Mouse (Mus musculus) kidney, postnatal 0 days (tissue): ENCODE results near the gene Xirp1. TPM values are rescaled to one million over a fixed set of nuclear protein-coding genes. Genes with fewer than 3 reads are reported as not detected.

Source experiments
- ATAC-seq: fragments of 200-750 bp; cut with Nextera tagmentation; replicated peaks from 2 replicates; pipeline ENCODE4 v1.8.0; 2017; ENCODE audit warnings: low read depth, moderate number of reproducible peaks, moderate TSS enrichment, moderate library complexity; ENCODE audit not compliant: low FRiP score
- DNase-seq: peaks from one replicate; pipeline ENCODE4 v3.0.0-alpha.2; 2016; ENCODE audit warnings: low spot score
- H3K27ac ChIP-seq: fragments of 300-500 bp; sonication (generic); 2 replicates; pipeline ENCODE4 v1.5.1; 2014; ENCODE audit warnings: mild to moderate bottlenecking
- H3K27me3 ChIP-seq: fragments of 300-500 bp; sonication (generic); 2 replicates; pipeline ENCODE4 v1.6.1; 2014; ENCODE audit warnings: low read length, mixed read lengths; ENCODE audit not compliant: insufficient read depth
- H3K36me3 ChIP-seq: fragments of 300-500 bp; sonication (generic); 2 replicates; pipeline ENCODE4 v1.6.1; 2014; ENCODE audit warnings: low read length, mixed read lengths; ENCODE audit not compliant: insufficient read depth
- H3K4me1 ChIP-seq: fragments of 300-500 bp; sonication (generic); replicated peaks from 2 replicates; pipeline ENCODE4 v1.6.1; 2014; ENCODE audit warnings: antibody characterized with exemption, low read length, mixed read lengths; ENCODE audit not compliant: insufficient read depth
- H3K4me2 ChIP-seq: fragments of 300-500 bp; sonication (generic); 2 replicates; pipeline ENCODE4 v1.6.1; 2014; ENCODE audit warnings: mild to moderate bottlenecking, low read length, moderate library complexity, mixed read lengths
- H3K4me3 ChIP-seq: fragments of 300-500 bp; sonication (generic); replicated peaks from 2 replicates; pipeline ENCODE4 v1.5.1; 2014; ENCODE audit warnings: low read depth, low read length
- H3K9ac ChIP-seq: fragments of 300-500 bp; sonication (generic); 2 replicates; pipeline ENCODE4 v1.6.1; 2014; ENCODE audit warnings: low read depth, low read length
- H3K9me3 ChIP-seq: fragments of 300-500 bp; sonication (generic); replicated peaks from 2 replicates; pipeline ENCODE4 v1.6.1; 2016; ENCODE audit warnings: low read length, inconsistent platforms, mixed read lengths
- CTCF ChIP-seq: IDR thresholded peaks from 2 replicates; pipeline ENCODE4 v1.5.1; 2016; ENCODE audit warnings: antibody characterized with exemption, low read depth, mild to moderate bottlenecking, moderate library complexity
- WGBS: fragments of 180-500 bp; shearing (Covaris S2); extraction: QIAGEN DNeasy Blood & Tissue Kit; methylation state at CpG from one replicate; pipeline ENCODE4 v1.1.7; 2014; 5-methylcytosine and 5-hydroxymethylcytosine counted together
- polyA plus RNA-seq: library from polyadenylated mRNA; unstranded; fragments of >200 nt; fragmentation: Nextera tagmentation; extraction: Ambion mirVana; gene quantifications from 2 replicates; pipeline ENCODE4 v1.2.1, GENCODE M21; 2015

Gene Xirp1
- polyA plus RNA-seq, 1 experiment from 2014 or later = 0.16 TPM

DNA sequence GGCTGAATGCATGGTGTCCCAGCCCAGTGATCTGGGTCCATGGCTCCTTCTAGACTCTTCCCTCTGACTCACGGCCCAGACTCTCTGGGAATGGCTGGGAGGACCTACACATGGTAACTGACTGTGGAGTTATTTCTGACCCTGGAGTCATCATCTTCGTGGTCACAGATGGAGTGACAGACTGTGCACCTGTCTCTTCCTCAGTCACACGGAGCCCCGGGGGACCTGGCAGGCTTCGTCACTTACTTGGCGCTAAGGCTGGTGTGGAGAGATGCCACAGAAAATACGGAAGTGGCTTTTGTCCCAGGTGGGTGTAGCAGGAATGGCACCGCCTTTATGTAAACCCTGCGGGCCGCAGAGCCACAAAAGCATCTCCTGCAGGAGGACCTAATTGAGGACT is 773 bp upstream of the Xirp1 start:
- WGBS = 76% methylated on average over 10 of the region's 10 CpGs
- TF ChIP-seq CTCF = no peak
- Histone ChIP-seq H3K9ac (no peak overlapping the region), H3K4me3 (no peak overlapping the region), H3K9me3 (no peaks in the 10 kb centered on the region), H3K4me2 (no peak overlapping the region), H3K27ac (no peak overlapping the region), H3K36me3 (no peaks in the 10 kb centered on the region), H3K4me1 (no peaks in the 10 kb centered on the region), H3K27me3 (no peaks in the 10 kb centered on the region)
- ATAC-seq = no peak
- no peak for DNase-seq

DNA sequence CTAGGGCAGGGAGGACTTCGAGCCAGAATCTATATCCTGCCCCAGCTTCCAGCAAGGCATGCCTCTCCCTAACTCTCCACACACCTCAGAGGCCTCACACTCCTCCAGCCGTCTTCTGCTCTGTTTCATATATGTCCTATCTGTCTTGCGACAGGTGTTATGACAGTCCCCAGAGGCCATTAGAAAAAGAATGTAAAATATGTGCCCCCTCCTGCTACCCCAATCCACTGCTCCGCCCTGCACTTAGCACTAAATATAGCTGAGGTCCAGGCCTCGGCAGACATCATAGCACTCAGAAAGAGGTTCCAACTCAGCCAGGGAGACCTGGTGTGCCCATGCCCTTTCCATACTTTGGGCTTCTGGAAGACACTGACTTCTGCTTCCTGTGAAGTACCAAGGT is 2.2 kb downstream of the Xirp1 start:
- ATAC-seq (no peak), DNase-seq (no peak)
- no peak for TF ChIP-seq CTCF
- Histone ChIP-seq H3K36me3 (no peaks in the 10 kb centered on the region), H3K4me3 (no peak overlapping the region), H3K4me2 (no peak overlapping the region), H3K9ac (no peak overlapping the region), H3K9me3 (no peaks in the 10 kb centered on the region), H3K27me3 (no peaks in the 10 kb centered on the region), H3K4me1 (no peaks in the 10 kb centered on the region), H3K27ac (no peak overlapping the region)
- 50% methylated on average over 5 of the region's 5 CpGs for WGBS

DNA sequence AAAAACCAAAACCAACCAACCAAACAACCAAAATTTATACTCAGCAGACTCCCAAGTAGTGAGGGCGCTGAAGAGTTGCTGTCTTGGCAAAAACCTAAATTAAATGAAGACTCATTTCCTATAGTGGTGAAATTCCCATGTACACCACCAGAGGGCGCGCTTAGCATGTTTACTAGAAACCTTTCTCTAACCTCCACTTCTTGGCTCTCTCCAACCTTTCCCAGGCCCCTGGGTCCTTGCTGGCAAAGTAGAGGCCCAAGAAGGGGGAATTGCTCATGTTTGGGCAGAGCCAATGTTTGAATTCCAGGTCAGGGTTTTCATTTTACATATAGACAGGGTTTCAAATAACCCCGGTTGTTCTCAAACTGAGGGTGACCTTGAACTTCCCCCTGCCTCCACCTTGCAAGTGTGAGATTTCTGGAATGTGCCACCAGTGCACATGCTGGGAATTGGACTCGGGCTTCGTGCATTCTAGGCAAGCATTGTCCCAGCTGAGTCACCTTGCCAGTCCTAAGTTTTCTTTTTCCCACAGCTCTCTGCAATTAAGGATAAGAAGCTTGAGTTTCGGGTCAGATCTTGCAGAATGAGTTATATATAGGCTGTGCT is 3.0 kb downstream of the Xirp1 start:
- WGBS = 36% methylated on average over 7 of the region's 7 CpGs
- no peaks in the 10 kb centered on the region for H3K27me3 ChIP-seq
- H3K4me1 ChIP-seq = no peaks in the 10 kb centered on the region
- ATAC-seq = no peak
- H3K4me2 ChIP-seq = no peak overlapping the region
- no peak overlapping the region for H3K27ac ChIP-seq
- H3K9me3 ChIP-seq = no peaks in the 10 kb centered on the region
- no peak overlapping the region for H3K9ac ChIP-seq
- peak; percentile 89 for DNase-seq
- no peak overlapping the region for H3K4me3 ChIP-seq
- TF ChIP-seq CTCF = peak; percentile 82
- H3K36me3 ChIP-seq = no peaks in the 10 kb centered on the region

GRCm38 (mm10) chr9:120016956-120017355 is 6.4 kb downstream of the Xirp1 start:
- Histone ChIP-seq H3K4me3 (no peak overlapping the region), H3K9ac (no peak overlapping the region), H3K4me1 (no peaks in the 10 kb centered on the region), H3K36me3 (no peaks in the 10 kb centered on the region), H3K27me3 (no peaks in the 10 kb centered on the region), H3K9me3 (no peaks in the 10 kb centered on the region), H3K27ac (no peak overlapping the region), H3K4me2 (no peak overlapping the region)
- TF ChIP-seq CTCF = no peak
- ATAC-seq (no peak), DNase-seq (no peak)
- WGBS = 52% methylated on average over 10 of the region's 10 CpGs

DNA sequence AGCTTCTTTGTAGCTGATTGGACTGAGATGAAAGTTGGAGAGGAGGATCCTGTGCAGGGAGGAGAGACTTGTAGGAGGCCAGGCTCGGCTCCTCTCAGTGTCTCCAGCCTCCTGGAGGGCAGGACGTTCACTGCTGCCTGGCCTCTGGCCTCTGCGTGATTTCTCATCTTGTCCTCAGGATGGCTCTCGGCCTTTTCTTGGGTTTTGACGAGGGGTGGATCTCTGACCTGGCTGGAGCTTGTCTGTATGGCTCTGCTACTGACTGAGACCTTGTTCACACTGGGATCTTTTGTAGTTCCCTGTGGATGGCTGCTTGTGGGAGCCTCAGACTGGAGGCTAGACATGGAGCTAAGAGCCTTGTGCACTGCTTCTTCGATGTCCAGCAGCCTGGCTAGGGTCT is 8.6 kb downstream of the Xirp1 start:
- Histone ChIP-seq H3K4me1 (0 out of 2 replicates have a peak, but pooled peaks cover 4% of the 10 kb centered on the region), H3K9me3 (no peaks in the 10 kb centered on the region), H3K36me3 (no peaks in the 10 kb centered on the region), H3K27ac (no peak overlapping the region), H3K4me3 (no peak overlapping the region), H3K27me3 (no peaks in the 10 kb centered on the region), H3K4me2 (no peak overlapping the region), H3K9ac (no peak overlapping the region)
- no peak for ATAC-seq
- WGBS = 48% methylated on average over 6 of the region's 6 CpGs
- no peak for DNase-seq
- TF ChIP-seq CTCF = no peak

DNA sequence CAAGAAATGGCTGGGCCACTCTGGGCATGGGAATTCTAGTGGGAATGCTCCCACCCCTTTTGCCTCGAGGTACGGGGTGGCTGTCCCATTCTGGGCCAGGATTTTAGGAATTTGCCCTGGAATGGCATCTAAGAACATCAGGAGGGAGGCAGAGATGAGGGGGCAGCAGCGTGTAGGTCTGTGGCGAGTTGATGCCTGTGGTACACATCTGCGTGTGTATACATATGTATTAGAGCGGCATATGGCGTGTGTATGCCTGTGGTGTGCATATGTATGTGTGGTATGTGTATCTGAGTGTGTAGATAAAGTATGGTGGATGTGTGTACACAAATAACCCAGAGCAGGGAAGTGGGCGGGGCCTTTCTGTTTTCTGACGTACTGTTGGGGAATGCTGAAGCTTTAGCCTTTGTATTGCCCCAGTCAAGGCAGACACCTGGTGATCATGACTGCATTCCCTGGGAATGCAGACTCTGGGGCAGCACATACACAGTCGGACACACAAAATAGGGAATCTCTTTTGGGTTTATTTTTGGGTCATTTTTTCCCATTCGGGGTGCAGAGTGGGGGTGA is 10.1 kb downstream of the Xirp1 start:
- no peak for TF ChIP-seq CTCF
- H3K4me2 ChIP-seq = no peak overlapping the region
- DNase-seq = no peak
- H3K27ac ChIP-seq = no peak overlapping the region
- 0 out of 2 replicates have a peak, but pooled peaks cover 4% of the 10 kb centered on the region for H3K4me1 ChIP-seq
- H3K36me3 ChIP-seq = no peaks in the 10 kb centered on the region
- H3K9me3 ChIP-seq = no peaks in the 10 kb centered on the region
- ATAC-seq = no peak
- H3K9ac ChIP-seq = no peak overlapping the region
- no peaks in the 10 kb centered on the region for H3K27me3 ChIP-seq
- no peak overlapping the region for H3K4me3 ChIP-seq
- 74% methylated on average over 11 of the region's 11 CpGs for WGBS
